Mouse (Mus musculus) embryo, embryonic 11 days (tissue): ENCODE data around the gene Depdc1b.
A peak's percentile ranks its signal among the peaks of the same experiment; 100 is the strongest.

ENCODE experiments used
- DNase-seq: peaks from one replicate; pipeline ENCODE4 v3.0.0-alpha.2; 2015

Gene Depdc1b

DNA sequence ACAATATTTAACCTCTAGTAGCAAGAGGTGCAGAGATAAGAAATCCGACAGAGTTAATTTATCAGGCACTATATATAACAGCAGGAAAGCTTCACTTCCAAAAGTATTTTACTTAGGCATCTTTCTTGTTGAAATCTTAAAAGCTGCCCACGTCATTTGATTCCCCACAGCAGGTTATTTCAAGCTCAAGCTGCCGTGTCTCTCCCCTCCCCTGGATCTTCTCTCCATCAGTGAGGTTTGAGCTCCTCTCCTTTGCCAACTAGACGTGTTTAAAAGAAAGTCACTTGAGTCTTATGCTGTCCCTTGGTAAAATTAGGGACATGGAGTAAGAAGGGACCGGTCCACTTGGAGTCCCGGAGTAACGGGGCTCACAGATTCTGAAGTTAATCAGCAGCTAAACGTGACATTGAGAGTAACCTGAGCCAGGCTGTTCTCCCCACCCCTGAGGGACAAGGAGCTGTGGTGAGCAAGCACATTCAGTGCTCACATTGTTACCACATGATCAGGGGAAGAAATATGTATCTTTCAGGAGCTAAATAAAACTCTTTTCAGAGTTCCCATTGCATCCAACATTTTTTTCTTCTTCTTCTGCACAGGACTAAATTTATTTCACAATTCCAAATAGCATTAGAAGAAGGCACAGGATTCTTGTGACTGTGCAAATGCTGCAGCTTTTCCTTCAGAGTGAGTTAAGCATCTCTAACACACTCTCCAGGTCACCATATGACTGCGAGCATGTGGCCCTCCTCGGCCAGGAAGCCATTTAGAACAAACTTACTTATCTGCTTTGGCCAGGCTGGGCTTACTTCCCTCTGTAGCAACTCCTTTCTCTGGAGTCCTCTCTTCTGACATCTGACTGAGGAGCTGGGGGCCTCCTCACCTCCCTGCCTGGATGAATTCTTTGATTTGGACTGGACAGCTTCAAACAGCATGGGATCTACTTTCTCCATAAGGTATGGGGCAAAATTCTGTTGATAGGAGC, 133.3 kb downstream of the Depdc1b start, which contains the start of gene Pde4d:
TSS of gene Pde4d (plus strand) at position 833 of the 982 bp plus-strand sequence.
- peak; percentile 34 for DNase-seq

DNA sequence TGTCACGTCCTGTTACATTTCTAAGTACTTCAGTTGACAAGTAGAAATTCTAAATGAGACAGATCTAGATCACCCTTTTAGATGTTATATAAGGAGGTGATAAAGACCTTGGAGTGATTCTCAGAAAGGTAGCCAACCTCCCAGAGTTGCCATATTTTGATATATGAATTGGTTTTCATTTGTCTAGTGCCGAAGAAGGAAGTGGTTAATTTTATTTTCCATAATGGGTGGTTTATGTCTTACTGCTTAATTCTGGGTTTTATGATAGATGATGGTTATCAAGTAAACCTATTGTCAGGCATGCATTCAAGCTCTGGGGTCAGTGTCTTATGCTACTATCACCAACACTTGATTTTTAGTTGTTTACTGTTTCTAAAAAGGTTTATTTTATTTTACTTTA, 135.0 kb downstream of the Depdc1b start:
- no peak for DNase-seq

DNA sequence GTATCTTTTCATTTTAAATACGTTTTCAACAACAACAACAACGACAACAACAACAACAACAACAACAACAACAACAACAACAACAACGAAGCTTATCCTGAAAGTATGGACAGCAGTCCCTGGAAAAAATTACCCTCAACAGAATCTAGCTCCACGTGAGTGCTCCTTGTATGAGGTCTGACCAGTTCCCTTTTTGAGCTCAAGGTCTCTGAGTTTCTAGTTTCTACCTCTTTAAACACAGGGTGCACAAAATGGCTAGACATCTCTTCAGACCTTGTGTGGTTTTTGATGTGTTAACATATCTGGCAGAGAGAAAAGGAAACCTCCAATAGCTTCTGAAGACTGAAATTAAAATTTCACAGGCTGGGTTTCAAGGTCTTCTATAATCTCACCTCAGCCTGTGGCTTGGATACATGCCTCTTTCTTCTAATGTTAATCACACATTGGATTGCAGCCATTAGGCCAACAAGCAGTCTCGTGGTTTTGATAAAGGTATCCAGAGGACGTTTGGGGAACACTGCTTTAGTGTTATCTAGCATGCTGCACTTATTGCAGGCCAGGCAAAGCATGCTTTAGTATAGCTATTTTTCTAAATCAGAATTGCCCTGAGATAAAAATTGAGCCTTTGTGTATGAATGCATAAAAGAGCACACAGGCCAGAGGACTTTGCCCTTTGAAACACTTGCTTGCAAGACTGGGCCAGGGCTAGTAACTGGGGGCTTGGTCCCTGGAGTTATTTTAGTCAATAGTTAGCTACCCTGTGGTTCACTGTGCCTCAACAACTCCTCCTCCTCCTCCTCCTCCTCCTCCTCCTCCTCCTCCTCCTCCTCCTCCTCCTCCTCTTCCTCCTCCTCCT, 137.2 kb downstream of the Depdc1b start:
- no peak for DNase-seq
